8 mouse cellular contexts compared by ENCODE assay signal in the genomic region with DNA sequence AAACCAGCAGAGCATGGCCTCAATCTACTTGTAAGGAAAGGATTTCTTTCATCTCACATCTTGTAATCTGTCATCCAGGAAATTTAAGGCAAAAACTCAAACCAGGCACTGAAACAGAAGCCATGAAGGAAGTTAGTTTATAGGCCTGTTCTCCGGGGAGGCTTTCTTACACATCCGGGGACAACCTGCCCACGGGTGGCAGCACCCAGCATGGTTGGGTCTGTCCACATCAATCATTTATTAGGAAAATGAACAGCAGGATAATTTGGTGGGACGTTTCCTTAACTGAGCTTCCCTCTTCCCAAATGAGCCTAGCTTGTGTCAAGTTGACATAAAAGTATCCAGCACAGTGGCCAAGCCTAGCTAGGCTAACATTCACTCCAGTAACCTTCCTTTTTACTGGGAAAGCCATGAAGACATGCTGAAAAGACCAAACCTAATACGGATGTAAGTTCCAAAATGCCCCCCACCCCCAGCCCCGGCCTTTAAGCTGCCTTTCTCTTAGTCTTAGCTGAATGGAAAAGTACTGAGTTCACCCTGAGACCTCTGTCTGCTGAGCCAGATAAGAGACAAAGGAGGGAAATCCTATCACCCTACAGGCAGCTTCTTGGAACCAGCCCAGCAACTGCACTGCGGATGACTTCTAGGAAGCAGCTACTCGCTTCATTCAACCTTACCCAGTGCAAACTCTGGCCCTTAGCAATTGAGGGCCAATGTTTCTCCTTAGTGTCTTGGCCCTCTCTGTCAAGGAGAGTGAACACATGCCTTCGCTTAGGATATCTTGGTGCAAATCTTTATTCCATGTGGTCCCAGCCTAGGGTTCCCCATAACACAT. TPM values are rescaled to one million over a fixed set of nuclear protein-coding genes. Genes with fewer than 3 reads are reported as not detected.
DNase-seq lines count a peak whose midpoint lies in the region; ATAC-seq and TF ChIP-seq lines count a peak whose summit lies in the region.

No protein-coding gene starts in this region.

- H3K4me1 ChIP-seq in hindbrain, embryonic 10.5 days (replicated peaks), result no peaks in the 10 kb centered on the region
- H3K4me1 ChIP-seq in hindbrain, embryonic 12.5 days, result no peaks in the 10 kb centered on the region; the same call in 1 of the 2 replicates
- peaks cover 7% of the 10 kb centered on the region for H3K4me1 ChIP-seq in heart, adult 2 months (ENCODE audit: control insufficient read depth, insufficient read depth, low read length)
- peaks cover 61% of the 10 kb centered on the region for H3K4me1 ChIP-seq in megakaryocyte, embryonic 14.5 days
- H3K4me1 ChIP-seq in cerebellum, adult 2 months (ENCODE audit: control insufficient read depth, insufficient read depth, low read length), result no peaks in the 10 kb centered on the region
- H3K4me1 ChIP-seq in forebrain, embryonic 14.5 days (ENCODE audit: control insufficient read depth, insufficient read depth, low read length), result no peaks in the 10 kb centered on the region

- no peak for DNase-seq in hindbrain, embryonic 10.5 days (ENCODE audit: low spot score)
- DNase-seq in heart, adult 2 months, result peak; percentile 53 to 72
- peak; percentile 82 for DNase-seq in kidney, postnatal 10 days
- DNase-seq in cerebellum, adult 2 months, result no peak
- DNase-seq in forebrain, embryonic 14.5 days (ENCODE audit: low spot score), result no peak
- no peak for DNase-seq in Muller cell, postnatal 12 days (ENCODE audit: inconsistent ontology term)

- no peaks in the 10 kb centered on the region; the same call in 1 of the 2 replicates for H3K9me3 ChIP-seq in hindbrain, embryonic 10.5 days
- H3K9me3 ChIP-seq in hindbrain, embryonic 12.5 days (replicated peaks), result no peaks in the 10 kb centered on the region
- 0 out of 2 replicates have a peak, but pooled peaks cover 4% of the 10 kb centered on the region for H3K9me3 ChIP-seq in megakaryocyte, embryonic 14.5 days
- H3K9me3 ChIP-seq in forebrain, embryonic 14.5 days (replicated peaks; ENCODE audit: control insufficient read depth, low read length), result no peaks in the 10 kb centered on the region

- ATAC-seq in hindbrain, embryonic 12.5 days (ENCODE audit: low FRiP score), result no peak
- no peak for ATAC-seq in forebrain, embryonic 14.5 days

- TF ChIP-seq CTCF in heart, adult 2 months (IDR thresholded peaks at IDR 0.05), result no peak
- no peak for TF ChIP-seq CTCF in cerebellum, adult 2 months (IDR thresholded peaks at IDR 0.05; ENCODE audit: borderline replicate concordance, insufficient read depth, low read depth, low read length)

- no peaks in the 10 kb centered on the region for H3K36me3 ChIP-seq in hindbrain, embryonic 10.5 days
- no peaks in the 10 kb centered on the region for H3K36me3 ChIP-seq in hindbrain, embryonic 12.5 days
- H3K36me3 ChIP-seq in heart, adult 2 months (ENCODE audit: control insufficient read depth, insufficient read depth, low read length), result peaks cover 4% of the 10 kb centered on the region
- H3K36me3 ChIP-seq in megakaryocyte, embryonic 14.5 days (replicated peaks; ENCODE audit: low read length), result peaks cover 4% of the 10 kb centered on the region
- no peaks in the 10 kb centered on the region for H3K36me3 ChIP-seq in forebrain, embryonic 14.5 days (ENCODE audit: control insufficient read depth, insufficient read depth, low read length)

- TF ChIP-seq POLR2A in heart, adult 2 months (IDR thresholded peaks at IDR 0.05; ENCODE audit: insufficient read depth, low read depth, low read length), result no peak
- TF ChIP-seq POLR2A in cerebellum, adult 2 months (IDR thresholded peaks at IDR 0.05; ENCODE audit: borderline replicate concordance, insufficient read depth, low read length), result no peak

- intact Hi-C loops in heart, adult 2 months (cut with DNase I), result no loop called here

- no peak overlapping the region for H3K4me2 ChIP-seq in hindbrain, embryonic 12.5 days (replicated peaks)
- H3K4me2 ChIP-seq in forebrain, embryonic 14.5 days (ENCODE audit: low read length), result no peak overlapping the region

- H3K79me2 ChIP-seq in heart, adult 2 months (replicated peaks; ENCODE audit: control insufficient read depth, insufficient read depth, low read length), result no peaks in the 10 kb centered on the region

- H3K9ac ChIP-seq in hindbrain, embryonic 12.5 days, result no peak overlapping the region
- peak overlapping the region; percentile 45; the same call in 1 of the 2 replicates for H3K9ac ChIP-seq in heart, adult 2 months (ENCODE audit: low read depth, low read length)
- no peak overlapping the region for H3K9ac ChIP-seq in forebrain, embryonic 14.5 days (ENCODE audit: low read length)

- H3K27ac ChIP-seq in hindbrain, embryonic 10.5 days, result peak overlapping the region; percentile 19
- no peak overlapping the region for H3K27ac ChIP-seq in hindbrain, embryonic 12.5 days
- H3K27ac ChIP-seq in heart, adult 2 months, result peak overlapping the region; percentile 45
- H3K27ac ChIP-seq in cerebellum, adult 2 months (ENCODE audit: insufficient read depth, low read length), result no peak overlapping the region
- no peak overlapping the region for H3K27ac ChIP-seq in forebrain, embryonic 14.5 days (ENCODE audit: low read depth, low read length)

- H3K27me3 ChIP-seq in hindbrain, embryonic 10.5 days (ENCODE audit: insufficient read depth, poor library complexity, severe bottlenecking), result no peaks in the 10 kb centered on the region
- H3K27me3 ChIP-seq in hindbrain, embryonic 12.5 days, result no peaks in the 10 kb centered on the region
- no peaks in the 10 kb centered on the region for H3K27me3 ChIP-seq in heart, adult 2 months (ENCODE audit: control insufficient read depth, insufficient read depth, low read length)
- H3K27me3 ChIP-seq in megakaryocyte, embryonic 14.5 days (replicated peaks), result no peaks in the 10 kb centered on the region
- H3K27me3 ChIP-seq in cerebellum, adult 2 months (ENCODE audit: control insufficient read depth, insufficient read depth, low read length), result no peaks in the 10 kb centered on the region
- H3K27me3 ChIP-seq in forebrain, embryonic 14.5 days (replicated peaks; ENCODE audit: control insufficient read depth, insufficient read depth, low read length), result no peaks in the 10 kb centered on the region

- no peak overlapping the region for H3K4me3 ChIP-seq in hindbrain, embryonic 10.5 days
- H3K4me3 ChIP-seq in hindbrain, embryonic 12.5 days, result no peak overlapping the region
- H3K4me3 ChIP-seq in heart, adult 2 months, result no peak overlapping the region
- H3K4me3 ChIP-seq in megakaryocyte, embryonic 14.5 days (replicated peaks), result peak overlapping the region; percentile 7
- no peak overlapping the region for H3K4me3 ChIP-seq in cerebellum, adult 2 months (replicated peaks; ENCODE audit: insufficient read depth, low read depth, low read length)
- no peak overlapping the region for H3K4me3 ChIP-seq in forebrain, embryonic 14.5 days (ENCODE audit: low read depth, low read length)

- TF ChIP-seq EP300 in heart, adult 2 months (IDR thresholded peaks at IDR 0.05; ENCODE audit: insufficient read depth, low read depth, low read length), result peak; percentile 72

- 65% methylated on average over 9 of the region's 9 CpGs for WGBS in hindbrain, embryonic 10.5 days
- WGBS in hindbrain, embryonic 12.5 days, result 68% methylated on average over 9 of the region's 9 CpGs
- 22% methylated on average over 9 of the region's 9 CpGs for WGBS in heart, adult 2 months
- WGBS in cerebellum, adult 2 months, result 46% methylated on average over 9 of the region's 9 CpGs
- WGBS in forebrain, embryonic 14.5 days, result 52% methylated on average over 9 of the region's 9 CpGs

RNA-seq across cellular contexts. Expression of a gene that starts 31.9 kb away (rescaled TPM):
- 21.6 and 31.1 TPM in 2 replicates for polyA plus RNA-seq in hindbrain, embryonic 10.5 days (2016; fragmentation: Nextera tagmentation; extraction: Ambion mirVana)
- 37.4 and 41.6 TPM in 2 replicates for polyA plus RNA-seq in hindbrain, embryonic 12.5 days (2016; fragmentation: Nextera tagmentation; extraction: Ambion mirVana)
- 10 to 100 TPM; 11.1 TPM for total RNA-seq in heart, adult 2 months (2021)
- 2.4 and 4.1 TPM in 2 replicates for polyA plus RNA-seq in heart, adult 2 months (2012; rRNA removed)
- 3.4 and 4.3 TPM in 2 replicates for polyA plus RNA-seq in megakaryocyte, embryonic 14.5 days (2012; ENCODE audit: insufficient read depth, low replicate concordance)
- polyA plus RNA-seq in cerebellum, adult 2 months (2012; rRNA removed), result 5.4 and 5.7 TPM in 2 replicates
- 22.4 and 29.9 TPM in 2 replicates for polyA plus RNA-seq in forebrain, embryonic 14.5 days (2014; fragmentation: Nextera tagmentation; extraction: Ambion mirVana)

RNA-seq across cellular contexts. Expression of a gene that starts 33.3 kb away (rescaled TPM):
- 78.0 and 98.1 TPM in 2 replicates for polyA plus RNA-seq in hindbrain, embryonic 10.5 days (2016; fragmentation: Nextera tagmentation; extraction: Ambion mirVana)
- polyA plus RNA-seq in hindbrain, embryonic 12.5 days (2016; fragmentation: Nextera tagmentation; extraction: Ambion mirVana), result 102 and 109 TPM in 2 replicates
- total RNA-seq in heart, adult 2 months (2021), result 10 to 100 TPM; 54.8 to 65.4 TPM
- 14.8 and 25.6 TPM in 2 replicates for polyA plus RNA-seq in heart, adult 2 months (2012; rRNA removed)
- 1.8 and 4.8 TPM in 2 replicates for polyA plus RNA-seq in megakaryocyte, embryonic 14.5 days (2012; ENCODE audit: insufficient read depth, low replicate concordance)
- 58.3 and 62.1 TPM in 2 replicates for polyA plus RNA-seq in cerebellum, adult 2 months (2012; rRNA removed)
- 58.7 and 63.4 TPM in 2 replicates for polyA plus RNA-seq in forebrain, embryonic 14.5 days (2014; fragmentation: Nextera tagmentation; extraction: Ambion mirVana)

Comparison
In these comparisons a context has a peak if more than half of its experiments do, and no peak if none do; other contexts are left out.
1. H3K27ac ChIP-seq: peak in hindbrain, embryonic 10.5 days (single experiment) and heart, adult 2 months (single experiment); none in hindbrain, embryonic 12.5 days (single experiment), cerebellum, adult 2 months (single experiment) and forebrain, embryonic 14.5 days (single experiment).
2. DNase-seq: peak in heart, adult 2 months (2 of 2) and kidney, postnatal 10 days (single experiment); none in hindbrain, embryonic 10.5 days (single experiment), cerebellum, adult 2 months (0 of 2), forebrain, embryonic 14.5 days (single experiment) and Muller cell, postnatal 12 days (single experiment).